In the genomic region with DNA sequence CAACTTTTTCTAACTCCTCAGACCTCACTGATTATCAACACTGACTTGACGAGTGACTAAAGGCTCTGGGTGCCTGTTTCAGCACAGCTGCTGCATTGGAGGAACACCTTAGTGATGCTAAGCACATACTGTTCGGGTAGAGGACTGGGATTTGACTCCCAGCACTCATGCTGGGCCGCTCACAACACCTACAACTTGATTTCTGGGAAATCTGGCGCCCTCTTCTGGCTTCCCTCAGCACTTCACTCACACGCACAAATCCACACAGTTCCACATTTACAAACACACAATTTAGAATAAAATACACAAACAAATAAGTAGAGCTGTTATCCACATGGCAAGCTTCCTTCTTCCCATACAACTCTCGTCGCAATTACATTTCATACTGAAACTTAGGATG, we compare ENCODE assay signal across 10 mouse cellular contexts.
DNase-seq lines count a peak whose midpoint lies in the region; TF ChIP-seq lines count a peak whose summit lies in the region.
"Had no signal": no experiment of that assay in that cellular context is flagged by ENCODE, and none has a peak within 500 bp of the region (broad histone marks: within the 10 kb centered on the region; RNA-seq: fewer than 3 reads in every experiment).

No protein-coding gene starts in this region.

- H3K36me3 ChIP-seq in CH12.LX (replicated peaks in 1 of 2; ENCODE audit: control insufficient read depth in 1 of 2, insufficient read depth in 1 of 2, low read length in 1 of 2) = peaks cover 0 to 82% of the 10 kb centered on the region in 2 experiments

- peaks cover 4 to 8% of the 10 kb centered on the region in 2 experiments for H3K4me1 ChIP-seq in CH12.LX (ENCODE audit: control insufficient read depth in 1 of 2, insufficient read depth in 2 of 2)
- H3K4me1 ChIP-seq: limb, embryonic 10.5 days had no signal

- H3K9me3 ChIP-seq in CH12.LX (replicated peaks; ENCODE audit: low read length) = peaks cover 4% of the 10 kb centered on the region
- H3K9me3 ChIP-seq: limb, embryonic 10.5 days had no signal

- H3K27ac ChIP-seq in left cerebral cortex, adult 2 months = no peak overlapping the region
- no peak overlapping the region for H3K27ac ChIP-seq in CH12.LX (ENCODE audit: insufficient read depth, low read depth)
- H3K27ac ChIP-seq: limb, embryonic 10.5 days had no signal

- H3K4me2 ChIP-seq in CH12.LX (ENCODE audit: insufficient read depth, low read depth, poor library complexity, severe bottlenecking) = no peak overlapping the region

- no peak for TF ChIP-seq POLR2A in CH12.LX (IDR thresholded peaks at IDR 0.05; ENCODE audit: low read depth, low read length)

- in situ Hi-C loops in CH12.LX (cut with MboI; ENCODE audit: low pct_ligation_motif_present, low pct_unique_long_range_greater_than_20kb, low sequenced_read_pairs) = no loop called here

- H3K27me3 ChIP-seq in CH12.LX (replicated peaks) = no peaks in the 10 kb centered on the region

- DNase-seq in left cerebral cortex, adult 2 months (ENCODE audit: extremely low spot score in 1 of 2, low spot score in 2 of 2) = no peak
- DNase-seq in left cerebral cortex, adult 8-10 months (ENCODE audit: low spot score in 2 of 2) = no peak
- DNase-seq in 416B (ENCODE audit: low read depth) (peak; percentile 43), CH12.LX (ENCODE audit: extremely low read depth) (no peak), adipocyte (ENCODE audit: low spot score) (no peak)
- peak; percentile 9 for DNase-seq in c-Kit-positive CD71-positive TER-119-negative erythroid progenitor cells, embryonic 14.5 days (ENCODE audit: low read depth)
- no peak for DNase-seq in layer of hippocampus, postnatal 10 days (ENCODE audit: low spot score in 2 of 2)
- no peak for DNase-seq in cerebellum, adult 11 months
- DNase-seq: gastrocnemius, postnatal 10 days had no signal

- no peak for TF ChIP-seq EP300 in CH12.LX (IDR thresholded peaks at IDR 0.05; ENCODE audit: low read length)

- dilution Hi-C loops in CH12.LX (cut with MboI; ENCODE audit: extremely low pct_ligation_motif_present, extremely low pct_unique_long_range_greater_than_20kb, low sequenced_read_pairs) = no loop called here

- no peak overlapping the region for H3K9ac ChIP-seq in CH12.LX (ENCODE audit: insufficient read depth, low read depth)

- no peaks in the 10 kb centered on the region; the same call in 1 of the 2 replicates for H3K79me2 ChIP-seq in CH12.LX (replicated peaks; ENCODE audit: control insufficient read depth, extremely low read depth, insufficient read depth, poor library complexity, severe bottlenecking)

- intact Hi-C loops in left cerebral cortex, adult 2 months (cut with DNase I) = no loop called here

- H3K4me3 ChIP-seq in left cerebral cortex, adult 2 months = no peak overlapping the region
- no peak overlapping the region for H3K4me3 ChIP-seq in CH12.LX (replicated peaks in 1 of 3; ENCODE audit: low read depth in 2 of 3, low read length in 2 of 3, poor library complexity in 1 of 3)
- H3K4me3 ChIP-seq: limb, embryonic 10.5 days had no signal

- no peak; the same call in 1 of the 2 replicates for TF ChIP-seq RAD21 in CH12.LX (IDR thresholded peaks at IDR 0.05; ENCODE audit: low read depth, low read length)

- peak; percentile 39 for TF ChIP-seq CTCF in left cerebral cortex, adult 2 months (IDR thresholded peaks at IDR 0.05)
- TF ChIP-seq CTCF in CH12.LX (conservative IDR thresholded peaks at IDR 0.05 in 1 of 2, IDR thresholded peaks at IDR 0.05 in 1 of 2; ENCODE audit: low read depth in 2 of 2, low read length in 2 of 2) = peak; percentile 10 to 41; a peak in 1 of 4 replicates

TF ChIP-seq in CH12.LX, 34 proteins besides CTCF, POLR2A, EP300 and RAD21:
- TF ChIP-seq ELF1 (IDR thresholded peaks at IDR 0.05; ENCODE audit: low read depth, low read length) = no peak
- TF ChIP-seq SMC3 (IDR thresholded peaks at IDR 0.05; ENCODE audit: low read depth, low read length) = peak; percentile 14; the same call in 1 of the 2 replicates

Comparison
In these comparisons a context has a peak if more than half of its experiments do, and no peak if none do; other contexts are left out.
1. DNase-seq: peak in 416B (single experiment) and c-Kit-positive CD71-positive TER-119-negative erythroid progenitor cells, embryonic 14.5 days (single experiment); none in left cerebral cortex, adult 2 months (0 of 2), left cerebral cortex, adult 8-10 months (0 of 2), CH12.LX (single experiment), layer of hippocampus, postnatal 10 days (0 of 2), cerebellum, adult 11 months (single experiment) and adipocyte (single experiment).